ENCODE assay signal across 24 mouse cellular contexts in the genomic region with DNA sequence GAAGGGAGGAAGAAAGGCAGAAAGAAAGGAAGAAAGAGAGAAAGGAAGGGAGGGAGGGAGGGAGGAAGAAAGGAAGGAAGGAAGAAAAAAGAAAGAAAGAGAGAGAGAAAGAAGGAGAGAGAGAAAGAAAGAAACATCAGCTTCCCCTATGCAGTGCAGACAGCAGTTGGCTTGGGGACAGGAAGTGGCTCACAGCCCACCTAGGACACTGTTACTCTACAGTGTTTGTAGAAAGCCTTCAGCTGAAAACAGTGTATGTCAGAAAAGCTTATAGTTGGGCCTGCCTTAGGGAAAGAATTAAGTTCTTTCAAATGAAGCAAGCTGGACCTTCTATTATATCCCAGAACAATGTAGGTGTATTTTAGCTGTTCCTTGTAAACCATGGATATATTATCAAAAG.
A peak's percentile ranks its signal among the peaks of the same experiment; 100 is the strongest.
DNase-seq lines count a peak whose midpoint lies in the region; ATAC-seq and TF ChIP-seq lines count a peak whose summit lies in the region.
"Had no signal": no experiment of that assay in that cellular context is flagged by ENCODE, and none has a peak within 500 bp of the region (broad histone marks: within the 10 kb centered on the region; RNA-seq: fewer than 3 reads in every experiment).

No protein-coding gene starts in this region.

- H3K4me1 ChIP-seq in thymus, adult 2 months (replicated peaks; ENCODE audit: control insufficient read depth, insufficient read depth, low read length) = peaks cover 41% of the 10 kb centered on the region
- no peaks in the 10 kb centered on the region; the same call in 1 of the 2 replicates for H3K4me1 ChIP-seq in small intestine, adult 2 months (ENCODE audit: control insufficient read depth, insufficient read depth, insufficient read length, low read length)
- H3K4me1 ChIP-seq: forebrain, embryonic 10.5 days; heart, embryonic 15.5 days; hindbrain, embryonic 13.5 days had no signal

- no peak for TF ChIP-seq POLR2A in thymus, adult 2 months (IDR thresholded peaks at IDR 0.05; ENCODE audit: control insufficient read depth, extremely low read depth, insufficient read depth, low read length, poor library complexity)
- TF ChIP-seq POLR2A in small intestine, adult 2 months (IDR thresholded peaks at IDR 0.05; ENCODE audit: low read depth, low read length) = no peak

- H3K27me3 ChIP-seq in thymus, adult 2 months (ENCODE audit: control insufficient read depth, insufficient read depth, low read length) = no peaks in the 10 kb centered on the region
- no peaks in the 10 kb centered on the region for H3K27me3 ChIP-seq in small intestine, adult 2 months (ENCODE audit: control insufficient read depth, insufficient read depth, low read length)
- H3K27me3 ChIP-seq: heart, embryonic 12.5 days; heart, embryonic 15.5 days; hindbrain, embryonic 13.5 days had no signal

- H3K4me3 ChIP-seq in thymus, adult 2 months (ENCODE audit: control insufficient read depth, insufficient read depth, low read length) = no peak overlapping the region
- H3K4me3 ChIP-seq in small intestine, adult 2 months (ENCODE audit: low read depth, low read length) = no peak overlapping the region
- H3K4me3 ChIP-seq: forebrain, embryonic 10.5 days; heart, embryonic 12.5 days; heart, embryonic 15.5 days; hindbrain, embryonic 10.5 days; hindbrain, embryonic 13.5 days had no signal

- peak; percentile 45 for DNase-seq in CD4-positive, CD25-positive, alpha-beta regulatory T cell, adult 2 months (ENCODE audit: low read depth, low spot score)
- DNase-seq in thymus, adult 2 months = no peak
- DNase-seq in thymus, postnatal 10 days (ENCODE audit: low spot score in 2 of 2) = no peak
- DNase-seq in MN1 (ENCODE audit: low spot score) = peak; percentile 20
- DNase-seq in urinary bladder, postnatal 4 days (ENCODE audit: low spot score in 2 of 2) = no peak
- DNase-seq: adrenal gland, postnatal 10 days; adrenal gland, postnatal 36 days; cerebellum, adult 18-20 months; cerebellum, adult 9-10 months; cerebellum, postnatal 14 days; forebrain, postnatal 0 days; gastrocnemius, postnatal 25 days; heart, postnatal 10 days; heart, postnatal 36 days had no signal

- ATAC-seq in CD4-positive, CD25-positive, alpha-beta regulatory T cell, adult 4 months = no peak
- ATAC-seq: forebrain, embryonic 14.5 days; forebrain, postnatal 0 days; hindbrain, embryonic 16.5 days; inflammation-experienced regulatory T-cells, adult 6 months had no signal

- H3K27ac ChIP-seq in thymus, adult 2 months (ENCODE audit: control insufficient read depth, insufficient read depth, low read length) = peak overlapping the region; percentile 43
- peak overlapping the region; percentile 4; the same call in 1 of the 2 replicates for H3K27ac ChIP-seq in small intestine, adult 2 months (ENCODE audit: insufficient read depth, low read depth, low read length)
- H3K27ac ChIP-seq: forebrain, embryonic 10.5 days; heart, embryonic 15.5 days; hindbrain, embryonic 10.5 days; hindbrain, embryonic 13.5 days had no signal

- TF ChIP-seq CTCF in thymus, adult 2 months (IDR thresholded peaks at IDR 0.05; ENCODE audit: borderline replicate concordance, control insufficient read depth, extremely low read depth, insufficient read depth, low read length, poor library complexity) = no peak
- TF ChIP-seq CTCF in small intestine, adult 2 months (IDR thresholded peaks at IDR 0.05; ENCODE audit: extremely low read depth, insufficient read length, insufficient replicate concordance, low read depth, low read length) = no peak

- no peaks in the 10 kb centered on the region for H3K36me3 ChIP-seq in thymus, adult 2 months (ENCODE audit: control insufficient read depth, insufficient read depth, low read length)
- no peaks in the 10 kb centered on the region for H3K36me3 ChIP-seq in small intestine, adult 2 months (ENCODE audit: control insufficient read depth, insufficient read depth, low read length)
- H3K36me3 ChIP-seq: forebrain, embryonic 10.5 days; heart, embryonic 12.5 days; heart, embryonic 15.5 days; hindbrain, embryonic 10.5 days; hindbrain, embryonic 13.5 days had no signal

Comparison
In these comparisons a context has a peak if more than half of its experiments do, and no peak if none do; other contexts are left out.
1. DNase-seq: peak in CD4-positive, CD25-positive, alpha-beta regulatory T cell, adult 2 months (single experiment) and MN1 (single experiment); none in thymus, adult 2 months (single experiment), thymus, postnatal 10 days (0 of 2) and urinary bladder, postnatal 4 days (0 of 2).